Mouse (Mus musculus): Measurements from ENCODE around the gene Actr3.

Gene Actr3

DNA sequence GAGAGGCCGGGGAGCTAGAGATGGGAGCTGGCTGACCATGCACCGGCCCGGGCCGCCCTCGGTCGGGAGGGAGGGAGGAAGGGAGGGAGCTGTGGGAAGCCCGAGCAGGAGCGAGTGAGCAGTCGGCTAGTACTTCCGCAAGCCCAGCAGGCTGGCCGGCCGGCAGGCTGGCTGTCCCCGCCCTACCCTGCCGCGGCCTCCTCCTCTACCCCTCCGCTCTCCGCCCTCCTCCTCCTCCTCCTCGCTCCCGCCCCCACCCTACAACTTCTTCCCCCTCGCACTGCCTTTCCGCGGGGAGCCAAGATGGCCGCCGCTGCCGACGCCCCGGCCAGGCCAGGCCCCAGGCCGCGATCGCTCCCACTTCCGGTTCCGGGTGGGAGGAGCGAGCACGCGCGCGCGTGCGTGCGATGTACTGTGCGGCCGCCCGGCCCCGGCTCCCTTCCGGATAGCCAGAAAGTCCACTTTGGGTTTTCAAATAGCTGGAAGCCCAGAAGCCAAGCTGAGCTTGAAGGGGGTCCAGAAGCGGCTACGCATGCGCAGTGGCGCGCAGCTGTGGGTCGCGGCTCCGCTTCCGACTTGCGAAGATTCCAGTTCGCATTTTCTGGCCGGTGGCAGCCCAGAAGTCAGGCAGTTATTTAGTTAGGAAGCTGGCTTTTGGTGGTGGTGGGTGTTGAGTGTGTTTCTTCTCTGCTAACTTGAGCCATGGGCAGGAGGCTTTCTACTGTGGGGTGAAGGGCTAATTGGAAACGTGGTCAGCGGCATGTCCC is at the start of gene Actr3:
Gene Actr3, minus strand, starts transcription at position 359 of the 767 bp plus-strand sequence.
- in situ Hi-C loops (cut with MboI; ENCODE audit: low sequenced_read_pairs) = loop anchor here (25.0 kb wide), 1 partner anchor 127 kb away; the partner anchor contains the start of gene Slc35f5

DNA sequence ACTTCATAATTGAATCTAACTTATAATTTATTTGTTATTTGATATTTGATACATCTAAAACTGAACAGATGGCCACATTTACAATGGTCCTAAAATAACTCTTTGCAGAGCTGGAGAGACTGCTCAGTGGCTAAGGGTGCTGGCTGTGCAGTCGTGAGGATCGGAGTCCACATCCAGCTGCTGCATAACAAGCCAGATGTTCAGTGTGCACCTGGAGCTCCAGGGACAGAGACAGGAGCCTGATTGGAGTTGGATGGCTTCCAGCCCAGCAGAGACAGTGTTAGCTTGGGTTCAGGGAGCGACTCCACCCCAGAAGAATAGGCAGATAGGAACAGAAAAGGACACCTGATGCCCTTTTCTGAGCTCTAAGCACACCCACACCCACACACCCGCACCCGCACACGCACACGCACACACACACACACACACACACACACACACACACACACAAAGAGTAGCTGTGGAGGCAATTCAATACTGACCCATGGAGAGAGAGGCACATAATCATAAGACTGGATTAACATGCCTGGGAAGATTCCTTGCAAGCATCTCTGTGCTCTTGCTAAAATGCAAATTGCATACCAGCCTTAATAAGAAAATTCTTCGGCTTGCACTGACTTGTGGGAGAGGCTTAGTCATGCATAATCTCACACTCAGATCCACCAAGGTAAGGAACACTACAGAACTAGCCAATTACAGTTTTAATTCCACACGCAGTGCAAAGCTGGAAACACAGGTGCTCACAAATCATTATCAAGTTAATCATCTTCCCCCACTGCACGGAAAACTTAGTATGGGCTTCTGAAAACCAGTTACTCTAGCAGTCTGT is 47.1 kb upstream of the Actr3 start:
- in situ Hi-C loops (cut with MboI; ENCODE audit: low sequenced_read_pairs) = no loop called here

DNA sequence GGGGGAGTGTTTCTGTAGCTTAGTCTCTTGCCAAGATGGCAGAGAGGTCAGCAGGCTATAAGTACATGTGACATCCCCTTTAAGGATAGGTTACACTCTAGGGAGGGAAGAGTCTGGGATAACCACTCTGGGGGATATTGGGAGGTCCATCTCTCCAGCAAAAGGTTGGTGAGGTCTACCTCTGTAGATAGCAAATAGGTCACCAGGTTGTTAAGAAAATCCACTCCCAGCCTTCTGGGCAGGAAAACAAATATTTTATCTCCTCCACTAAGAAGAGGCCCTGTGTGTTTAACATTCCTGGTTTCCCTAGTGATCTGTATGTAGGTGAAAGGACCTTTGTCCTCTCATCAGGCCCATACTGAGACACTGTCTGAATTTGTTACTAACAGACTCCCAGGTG is 46.3 kb upstream of the Actr3 start:
- in situ Hi-C loops (cut with MboI; ENCODE audit: low sequenced_read_pairs) = no loop called here

DNA sequence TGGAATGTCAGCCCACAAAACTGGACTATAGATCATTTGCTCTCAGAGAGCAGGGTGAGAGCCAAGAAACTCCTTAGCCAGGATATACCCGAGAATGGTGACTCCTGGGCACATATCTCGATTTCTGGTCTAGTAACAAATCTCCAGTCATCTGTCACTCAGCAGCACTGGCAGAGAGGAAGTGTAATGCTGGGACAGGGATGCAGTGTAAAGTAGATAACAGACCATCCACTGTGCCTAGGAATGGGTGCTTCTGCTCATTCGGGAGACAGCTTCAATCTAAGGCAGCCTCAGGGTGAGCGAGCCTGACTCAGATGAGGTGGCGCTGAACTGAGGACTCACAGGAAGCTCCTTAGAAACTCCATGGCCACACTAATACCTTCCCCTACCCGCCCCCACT is 43.1 kb upstream of the Actr3 start:
- in situ Hi-C loops (cut with MboI; ENCODE audit: low sequenced_read_pairs) = no loop called here

DNA sequence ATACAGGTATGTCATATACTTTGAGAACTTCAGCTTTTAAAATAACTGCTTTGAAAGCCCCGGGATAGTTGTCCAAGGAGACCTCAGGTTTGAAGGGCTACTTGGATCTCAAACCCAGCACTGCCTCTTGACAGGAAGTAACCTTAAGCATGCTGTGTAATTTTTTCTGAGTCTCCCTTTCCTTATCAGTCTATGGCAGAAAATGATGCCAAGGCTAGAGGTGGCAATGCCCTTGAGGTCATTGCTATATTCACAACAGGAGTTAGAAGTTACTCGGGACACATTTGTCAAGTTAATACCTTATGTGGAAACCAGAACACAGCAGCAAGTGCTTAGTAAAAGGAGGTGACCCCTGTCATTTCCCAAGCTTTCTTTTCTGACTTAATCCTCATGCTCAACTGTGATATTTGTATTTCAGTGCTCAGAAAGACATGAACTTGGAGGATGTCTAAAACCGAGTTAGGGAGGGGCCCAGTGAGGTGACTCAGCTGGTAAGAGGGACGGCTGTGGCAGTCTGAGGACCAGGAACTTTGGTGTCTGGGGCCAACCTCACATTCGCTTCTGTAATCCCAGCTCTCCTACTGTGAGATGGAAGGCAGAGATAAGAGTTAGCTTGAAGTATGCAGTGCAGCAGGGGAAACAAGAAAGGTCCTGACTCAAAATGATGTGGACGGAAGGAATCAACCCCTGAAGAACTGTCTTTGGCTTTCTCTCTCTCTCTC is 40.6 kb upstream of the Actr3 start:
- in situ Hi-C loops (cut with MboI; ENCODE audit: low sequenced_read_pairs) = no loop called here

DNA sequence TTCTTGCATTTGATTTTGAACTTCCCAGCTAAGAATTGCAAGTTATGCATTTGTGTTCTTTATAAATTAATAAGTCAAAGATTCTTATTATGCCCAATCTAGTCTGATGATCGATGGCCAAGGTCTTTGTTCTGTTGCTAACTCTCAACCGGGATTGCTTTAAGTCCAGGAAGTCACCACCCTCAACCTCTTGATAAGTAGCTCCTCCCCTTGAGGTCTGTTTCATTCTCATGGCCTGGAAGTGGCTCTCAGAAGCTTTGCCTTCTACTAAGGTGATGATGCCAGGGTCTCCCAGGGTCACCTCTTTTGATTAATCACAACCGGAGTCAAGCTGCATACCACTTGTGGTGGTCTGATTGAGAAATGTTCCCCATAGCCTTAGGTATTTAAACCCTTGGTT is 38.3 kb upstream of the Actr3 start:
- in situ Hi-C loops (cut with MboI; ENCODE audit: low sequenced_read_pairs) = no loop called here

DNA sequence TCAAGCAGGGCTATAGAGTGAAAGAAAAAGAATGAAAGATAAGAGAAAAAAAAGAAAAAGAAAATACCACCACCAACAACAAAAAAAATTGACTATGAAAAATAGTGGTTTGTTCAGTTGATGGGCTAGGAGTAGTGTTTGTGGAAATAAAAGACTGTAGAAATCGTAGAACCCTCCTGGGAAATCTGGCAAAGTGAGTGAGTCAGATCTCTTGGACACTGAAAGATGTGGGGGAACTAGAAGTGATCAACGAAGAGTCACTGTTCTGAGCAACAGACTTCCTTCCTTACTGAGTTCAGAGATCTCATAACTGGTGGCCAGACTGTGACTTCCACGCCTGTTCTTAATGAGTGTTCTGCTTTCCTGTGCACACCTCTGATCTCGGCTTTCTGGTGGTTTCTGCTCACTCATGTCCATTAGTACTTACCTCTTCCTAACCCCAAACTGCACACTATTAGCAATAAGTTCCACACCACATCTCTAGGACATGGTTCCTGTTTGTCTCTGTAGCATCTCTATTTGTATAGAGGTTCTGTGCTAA is 37.7 kb upstream of the Actr3 start:
- in situ Hi-C loops (cut with MboI; ENCODE audit: low sequenced_read_pairs) = no loop called here

DNA sequence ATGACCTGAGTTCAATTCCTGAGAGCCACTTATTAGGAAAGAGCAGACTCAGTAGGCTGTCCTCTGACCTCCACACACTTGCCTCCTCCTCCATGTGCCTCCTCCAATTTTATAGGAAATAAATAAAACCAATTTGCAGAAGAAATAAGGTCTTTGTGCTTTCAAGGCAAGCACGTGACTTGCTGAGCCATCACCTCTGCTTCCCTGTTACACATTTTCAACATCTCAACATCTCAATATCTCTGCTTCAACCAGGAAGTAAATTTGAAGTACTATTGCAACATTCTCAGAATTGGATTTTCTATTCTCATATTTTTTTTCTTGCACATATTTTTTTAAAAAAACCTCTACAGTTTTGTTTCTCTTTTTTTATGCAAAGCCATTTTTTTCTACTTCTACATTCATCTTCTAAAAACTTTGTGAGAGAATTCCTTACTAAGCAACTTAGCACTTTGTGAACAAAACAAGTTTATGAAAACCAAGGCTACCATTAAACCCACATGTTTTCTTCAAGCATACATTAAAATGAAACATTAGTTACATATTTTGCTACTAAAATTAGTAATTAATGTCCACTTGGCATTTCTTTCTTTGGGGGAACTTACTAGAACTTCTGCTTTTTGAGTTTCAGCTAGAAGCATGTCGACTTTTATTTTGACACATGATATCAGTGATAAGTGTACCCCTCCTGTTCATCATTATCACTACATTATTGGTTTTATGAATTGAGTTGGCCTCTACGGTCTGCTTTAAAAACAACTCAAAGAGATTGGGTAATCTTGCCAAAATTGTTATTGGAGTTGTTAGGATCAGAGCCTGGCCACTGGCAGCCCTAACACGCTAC is 35.5 kb upstream of the Actr3 start:
- in situ Hi-C loops (cut with MboI; ENCODE audit: low sequenced_read_pairs) = no loop called here

DNA sequence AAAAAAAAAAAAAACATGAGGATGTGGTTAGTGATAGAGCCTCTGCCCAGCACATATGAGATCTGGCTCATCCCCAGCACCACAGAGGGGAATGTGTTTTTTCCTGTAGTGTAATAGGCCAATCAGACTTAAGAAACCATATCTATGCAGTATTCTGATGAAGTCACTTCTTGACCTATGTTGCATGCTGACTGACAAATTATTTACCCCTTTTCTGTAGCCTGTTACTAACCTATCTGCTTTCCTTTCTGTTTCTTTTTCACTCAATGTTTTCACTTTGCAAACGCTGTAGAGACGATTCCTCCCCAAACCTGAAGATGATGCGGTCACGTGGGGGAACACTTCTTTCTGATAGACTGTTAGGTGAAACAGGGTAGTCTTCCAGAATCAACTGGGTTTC is 32.4 kb upstream of the Actr3 start:
- in situ Hi-C loops (cut with MboI; ENCODE audit: low sequenced_read_pairs) = no loop called here

DNA sequence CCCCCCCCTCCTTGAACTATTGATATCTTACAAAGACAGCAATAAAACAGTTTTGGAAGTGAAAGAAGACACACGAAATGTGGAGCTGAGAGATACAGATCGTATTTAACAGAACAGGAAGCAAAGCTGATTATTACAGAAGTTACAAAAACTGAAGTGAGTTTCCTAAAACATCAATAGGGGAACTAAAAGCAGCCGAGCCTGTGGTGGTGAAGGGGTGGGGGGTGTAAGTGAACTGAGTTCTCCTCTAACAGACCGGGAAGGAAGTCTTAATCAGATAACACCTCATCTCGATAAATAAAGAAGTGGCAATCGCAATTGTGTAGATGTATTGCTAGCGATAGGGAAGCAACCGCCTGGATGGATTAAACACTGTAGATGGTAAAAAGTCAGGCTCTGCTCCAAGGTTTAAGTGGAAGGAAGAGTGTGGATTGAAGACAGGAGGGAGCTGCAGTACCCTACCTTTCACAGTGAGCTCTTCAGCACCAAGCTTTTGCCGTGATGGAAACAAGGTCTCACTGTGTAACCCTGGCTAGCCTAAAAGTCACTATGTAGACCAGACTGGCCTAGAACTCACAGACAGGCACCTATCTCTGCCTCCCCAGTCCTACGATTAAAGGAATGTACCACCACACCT is 31.2 kb upstream of the Actr3 start:
- in situ Hi-C loops (cut with MboI; ENCODE audit: low sequenced_read_pairs) = no loop called here

DNA sequence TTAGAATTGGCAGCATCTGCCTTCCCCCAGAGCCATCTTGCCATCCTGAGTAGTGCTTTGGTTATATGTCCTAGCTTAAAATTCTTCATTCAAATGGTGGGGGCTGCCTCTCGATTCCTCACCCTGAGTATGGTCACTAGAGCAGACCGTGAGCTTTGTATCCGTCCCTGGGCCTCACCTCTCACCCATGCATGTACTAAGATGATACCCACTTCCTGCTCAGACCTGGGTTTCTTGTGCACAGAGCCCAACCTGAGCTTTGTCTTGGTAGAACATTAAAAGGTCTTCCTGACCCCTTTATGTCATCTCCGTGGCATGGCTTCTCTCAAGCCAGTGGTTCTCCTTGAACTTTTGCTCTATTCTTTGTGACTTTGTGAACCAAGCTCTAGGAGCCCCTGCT is 28.5 kb upstream of the Actr3 start:
- in situ Hi-C loops (cut with MboI; ENCODE audit: low sequenced_read_pairs) = no loop called here

DNA sequence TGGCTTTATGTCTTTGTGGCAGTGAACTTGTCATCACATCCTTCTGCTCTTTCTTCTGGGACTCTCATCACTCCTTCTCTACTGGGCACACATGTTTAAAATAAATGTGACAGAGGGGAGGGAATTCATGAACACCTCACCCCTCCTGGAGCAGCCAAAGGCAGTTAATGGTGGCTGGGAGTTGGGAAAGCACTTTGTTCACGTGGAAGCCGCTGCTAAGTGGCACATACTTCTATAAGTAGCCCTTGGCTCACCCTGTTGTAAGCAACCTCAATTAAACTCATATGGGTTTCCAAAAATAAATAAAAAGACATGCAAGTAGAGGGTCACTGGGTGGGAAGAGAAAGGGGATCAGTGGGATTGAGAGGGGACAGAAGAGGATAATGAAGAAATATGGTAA is 27.8 kb upstream of the Actr3 start:
- in situ Hi-C loops (cut with MboI; ENCODE audit: low sequenced_read_pairs) = no loop called here

DNA sequence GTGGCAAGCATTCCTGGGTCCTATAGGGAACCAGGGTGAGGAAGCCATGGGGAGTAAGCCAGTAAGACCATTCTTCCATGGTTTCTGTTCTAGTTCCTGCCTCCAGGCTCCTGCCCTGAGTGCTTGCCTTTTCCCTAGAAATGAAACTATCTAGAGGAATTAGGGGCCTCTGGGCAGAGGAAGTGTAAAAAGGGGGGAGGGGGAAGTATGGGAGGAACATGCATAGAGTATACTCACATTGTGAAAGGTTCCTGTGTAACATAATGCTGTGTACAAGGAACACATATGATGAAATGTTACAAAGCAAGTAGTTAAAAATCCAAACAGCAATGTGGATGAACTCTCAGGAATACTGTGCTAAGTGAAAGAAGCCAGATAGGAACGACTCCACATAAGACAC is 27.4 kb upstream of the Actr3 start:
- in situ Hi-C loops (cut with MboI; ENCODE audit: low sequenced_read_pairs) = no loop called here

DNA sequence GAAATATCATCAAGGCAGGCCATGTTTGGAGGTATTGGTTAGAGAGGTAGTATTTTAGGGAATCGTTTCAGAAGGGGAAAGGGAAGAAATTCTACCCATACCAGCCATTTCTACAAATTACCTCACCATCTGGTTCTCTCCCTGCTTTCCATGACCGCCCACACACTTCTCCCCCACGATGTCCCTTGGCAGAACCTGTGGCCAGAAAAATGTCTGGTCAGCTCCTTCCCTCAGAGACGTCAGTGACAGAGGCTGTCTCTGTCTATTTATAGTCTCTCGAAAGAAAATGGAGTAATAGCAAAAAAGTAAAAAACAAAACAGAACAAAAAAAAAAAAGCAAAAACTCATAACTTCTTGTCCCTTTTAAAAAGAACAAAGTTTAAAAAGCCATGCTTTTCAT is 23.0 kb upstream of the Actr3 start:
- in situ Hi-C loops (cut with MboI; ENCODE audit: low sequenced_read_pairs) = no loop called here

DNA sequence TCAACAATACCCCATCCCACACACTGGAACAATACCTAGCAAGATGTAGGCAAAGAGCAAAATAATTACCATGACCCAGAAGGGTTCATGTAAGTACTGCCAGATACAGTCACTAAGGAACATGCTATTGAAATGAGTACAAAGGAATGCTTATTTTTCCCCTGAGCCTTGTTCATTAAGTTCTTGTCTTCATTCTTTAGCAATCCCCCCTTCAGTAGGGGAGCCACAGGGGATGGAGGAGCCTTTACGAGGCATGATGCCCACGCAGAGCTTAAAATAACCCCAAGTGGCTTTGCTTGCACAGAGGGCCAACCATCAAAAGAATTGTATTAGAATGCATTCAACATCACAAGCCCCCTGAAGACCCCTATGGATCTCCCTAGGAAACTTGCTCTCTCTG is 19.6 kb upstream of the Actr3 start:
- in situ Hi-C loops (cut with MboI; ENCODE audit: low sequenced_read_pairs) = no loop called here

DNA sequence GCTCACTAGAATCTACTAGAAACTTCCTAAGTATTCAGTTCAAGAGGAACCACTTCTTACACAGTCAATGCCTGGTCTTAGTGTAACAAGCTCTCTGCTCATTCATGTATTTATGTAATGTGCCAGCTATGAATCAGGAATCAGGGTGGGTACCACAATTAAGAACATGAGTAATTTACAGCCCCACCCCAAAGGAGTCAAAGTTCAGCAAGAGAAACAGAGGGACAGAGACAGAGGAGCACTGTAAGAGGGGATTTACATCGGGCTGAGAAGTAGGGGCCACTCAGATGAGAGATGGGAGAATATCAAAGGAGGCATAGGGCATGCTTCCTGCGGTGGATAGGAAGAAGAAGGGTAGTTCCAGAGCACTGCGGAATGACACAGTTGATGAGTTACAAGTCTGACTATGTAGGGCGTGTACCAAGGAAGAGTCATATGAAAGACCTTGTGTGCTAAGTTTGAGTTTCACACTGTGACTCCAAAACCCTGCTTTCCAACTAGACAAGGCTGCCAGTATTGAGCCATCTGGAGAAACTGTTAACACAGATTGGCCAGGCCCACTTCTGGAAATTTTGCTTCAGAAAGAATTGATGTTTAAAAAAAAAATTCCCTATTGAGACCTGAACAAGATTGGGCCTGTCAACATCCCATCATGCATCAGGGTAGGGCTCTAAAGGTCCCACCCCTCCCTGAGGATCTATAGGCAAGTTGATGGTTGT is 14.9 kb upstream of the Actr3 start:
- in situ Hi-C loops (cut with MboI; ENCODE audit: low sequenced_read_pairs) = no loop called here

DNA sequence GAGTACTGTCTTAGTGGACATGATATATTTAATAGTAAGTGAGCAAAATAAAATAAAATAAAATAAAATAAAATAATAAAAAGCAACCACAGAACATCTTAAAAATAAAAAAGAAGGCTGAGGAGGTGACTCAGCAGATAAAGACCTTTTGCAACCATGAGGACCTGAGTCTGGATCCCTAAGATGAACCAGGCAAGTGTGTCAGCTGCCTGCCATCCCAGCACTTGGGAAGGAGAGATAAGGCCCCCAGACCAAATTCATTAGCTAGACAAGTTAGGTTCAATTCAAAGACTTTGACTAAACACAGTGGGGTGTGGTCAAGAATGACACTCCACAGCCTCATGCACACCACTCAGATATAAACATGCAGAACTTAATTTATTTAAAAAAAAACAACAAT is 12.4 kb upstream of the Actr3 start:
- in situ Hi-C loops (cut with MboI; ENCODE audit: low sequenced_read_pairs) = loop anchor here (25.0 kb wide), 1 partner anchor 114 kb away; the partner anchor contains the start of gene Slc35f5

DNA sequence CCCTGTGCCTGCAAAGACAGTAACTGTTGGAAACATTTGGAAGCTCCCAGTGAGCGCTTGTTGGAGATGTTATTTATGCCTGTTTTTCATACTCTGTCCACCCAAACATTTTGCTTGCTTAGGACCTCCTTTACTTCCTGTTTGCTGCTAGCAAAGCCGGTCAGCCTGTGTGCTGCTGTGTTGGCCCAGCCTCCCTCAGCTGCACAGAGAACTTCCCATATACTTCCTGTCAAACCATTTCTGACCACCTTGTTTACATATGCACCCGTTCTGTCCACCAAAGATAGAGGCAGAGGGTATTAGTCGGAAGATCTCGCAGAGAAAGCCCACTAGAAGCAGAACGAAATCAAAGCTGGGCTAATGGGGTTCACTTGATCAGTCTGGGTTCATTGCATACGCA is 6.2 kb upstream of the Actr3 start:
- in situ Hi-C loops (cut with MboI; ENCODE audit: low sequenced_read_pairs) = loop anchor here (25.0 kb wide), 1 partner anchor 121 kb away; the partner anchor contains the start of gene Slc35f5

DNA sequence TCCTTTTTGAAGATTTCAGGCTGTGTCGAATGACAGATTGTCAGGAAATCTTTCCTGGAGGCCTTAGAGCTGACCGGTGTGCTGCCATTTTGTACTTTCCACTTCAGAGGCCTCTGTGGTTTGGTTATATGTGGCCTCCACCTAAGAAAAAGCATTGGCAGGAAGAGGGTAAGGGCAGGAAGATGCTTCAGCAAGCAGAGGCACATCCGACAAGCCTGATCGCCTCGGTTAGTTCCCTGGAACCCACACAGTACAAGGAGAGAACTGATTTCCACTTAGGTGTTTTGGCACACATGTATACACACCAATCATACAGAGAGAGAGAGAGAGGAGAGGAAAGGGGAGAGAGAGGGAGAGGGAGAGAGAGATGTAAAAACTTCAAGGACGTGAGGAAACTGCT is 5.7 kb upstream of the Actr3 start:
- in situ Hi-C loops (cut with MboI; ENCODE audit: low sequenced_read_pairs) = loop anchor here (25.0 kb wide), 1 partner anchor 121 kb away; the partner anchor contains the start of gene Slc35f5
